Mouse (Mus musculus) MEL (cell line): ENCODE results near the gene Zic5.

Experiments used
- CTCF ChIP-seq, 3 experiments: IDR thresholded peaks in 2 of 3; conservative IDR thresholded peaks in 1 of 3; 2 replicates each; pipeline ENCODE4 v1.5.1; 2011 to 2012; ENCODE audit warnings: low read length in 3 of 3, low read depth in 2 of 3, mild to moderate bottlenecking in 2 of 3, improper control_type of control experiment in 1 of 3, inconsistent platforms in 1 of 3, mixed read lengths in 1 of 3, moderate library complexity in 1 of 3; ENCODE audit not compliant: control insufficient read depth in 1 of 3, insufficient read depth in 1 of 3, poor library complexity in 1 of 3, severe bottlenecking in 1 of 3
- MYC ChIP-seq: IDR thresholded peaks from 2 replicates; pipeline ENCODE4 v1.6.1; 2011; ENCODE audit warnings: low read depth, mild to moderate bottlenecking, low read length, improper control_type of control experiment, moderate library complexity
- POLR2A ChIP-seq, 2 experiments: IDR thresholded peaks; 2 replicates each; pipeline ENCODE4 v1.6.1; 2011 to 2012; ENCODE audit warnings: low read length in 2 of 2, mild to moderate bottlenecking in 2 of 2, control low read depth in 1 of 2, improper control_type of control experiment in 1 of 2, low read depth in 1 of 2, moderate library complexity in 1 of 2; ENCODE audit not compliant: control insufficient read depth in 1 of 2, insufficient read depth in 1 of 2, poor library complexity in 1 of 2
- TAL1 ChIP-seq: IDR thresholded peaks from 2 replicates; pipeline ENCODE4 v1.6.1; 2012; ENCODE audit warnings: mild to moderate bottlenecking, inconsistent platforms, low read length, moderate library complexity, mixed read lengths
- ZKSCAN1 ChIP-seq: IDR thresholded peaks from 2 replicates; pipeline ENCODE4 v1.6.1; 2012; ENCODE audit warnings: low read depth, mild to moderate bottlenecking, inconsistent platforms, low read length, improper control_type of control experiment, moderate library complexity

DNA sequence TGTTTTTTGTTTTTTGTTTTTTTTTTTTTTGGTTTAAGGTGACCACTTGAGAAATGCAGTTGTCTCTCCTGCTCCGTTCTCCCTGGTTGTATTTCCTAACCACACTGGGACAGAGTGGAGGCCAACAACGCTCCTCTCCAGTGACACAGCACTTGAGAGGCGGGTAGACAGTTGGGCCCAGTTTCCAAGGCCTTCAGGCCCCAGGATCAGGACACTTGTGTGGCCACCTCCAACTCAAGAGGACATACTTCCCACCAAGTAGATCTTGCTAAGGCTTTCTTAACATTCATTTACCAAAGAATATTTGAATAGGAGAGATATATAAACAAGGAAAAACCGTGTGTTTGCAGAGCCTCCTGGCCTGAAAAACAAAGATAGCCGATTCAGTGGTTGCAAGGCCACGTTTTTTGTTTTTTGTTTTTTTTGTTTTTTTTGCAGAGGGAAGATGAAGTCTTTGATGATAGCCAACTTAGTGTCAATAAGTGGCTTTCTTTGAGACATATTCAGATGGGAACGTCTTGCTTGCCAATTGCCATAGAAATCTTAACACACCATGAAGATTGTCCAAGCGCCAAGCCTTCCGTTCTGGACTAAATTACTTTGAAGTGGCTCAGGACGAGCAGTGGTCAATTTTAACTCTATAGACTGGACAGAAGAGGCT, 10.4 kb downstream of the Zic5 start:
- TF ChIP-seq TAL1 (no peak), ZKSCAN1 (no peak), POLR2A (IDR thresholded peaks at IDR 0.05; ENCODE audit: control insufficient read depth in 1 of 2, insufficient read depth in 1 of 2, low read depth in 1 of 2, low read length in 2 of 2, poor library complexity in 1 of 2) (no peak), MYC (no peak), CTCF (IDR thresholded peaks at IDR 0.05 in 2 of 3, conservative IDR thresholded peaks at IDR 0.05 in 1 of 3; ENCODE audit: control insufficient read depth in 1 of 3, insufficient read depth in 1 of 3, low read depth in 2 of 3, low read length in 3 of 3, poor library complexity in 1 of 3, severe bottlenecking in 1 of 3) (no peak)
